Mouse (Mus musculus) liver, embryonic 12.5 days (tissue): Measurements from ENCODE around the gene Fbxo44. TPM values are rescaled to one million over a fixed set of nuclear protein-coding genes. Genes with fewer than 3 reads are reported as not detected.

Experiments used
- ATAC-seq: fragments of 200-750 bp; cut with Nextera tagmentation; 2 replicates; pipeline ENCODE4 v1.8.0; 2017; ENCODE audit warnings: moderate number of reproducible peaks, mild to moderate bottlenecking, moderate library complexity
- H3K27ac ChIP-seq: fragments of 300-500 bp; sonication (generic); 2 replicates; pipeline ENCODE4 v1.5.1; 2016; ENCODE audit warnings: mild to moderate bottlenecking
- H3K27me3 ChIP-seq: fragments of 300-500 bp; sonication (generic); replicated peaks from 2 replicates; pipeline ENCODE4 v1.6.1; 2016; ENCODE audit warnings: mild to moderate bottlenecking, moderate library complexity
- H3K36me3 ChIP-seq: fragments of 300-500 bp; sonication (generic); 2 replicates; pipeline ENCODE4 v1.6.1; 2016; ENCODE audit warnings: mild to moderate bottlenecking, moderate library complexity
- H3K4me1 ChIP-seq: fragments of 300-500 bp; sonication (generic); 2 replicates; pipeline ENCODE4 v1.6.1; 2016
- H3K4me2 ChIP-seq: fragments of 300-500 bp; sonication (generic); 2 replicates; pipeline ENCODE4 v1.6.1; 2016; ENCODE audit warnings: mild to moderate bottlenecking, moderate library complexity
- H3K4me3 ChIP-seq: fragments of 300-500 bp; sonication (generic); 2 replicates; pipeline ENCODE4 v1.5.1; 2016; ENCODE audit warnings: mild to moderate bottlenecking, moderate library complexity
- H3K9ac ChIP-seq: fragments of 300-500 bp; sonication (generic); 2 replicates; pipeline ENCODE4 v1.6.1; 2016; ENCODE audit warnings: mild to moderate bottlenecking, moderate library complexity
- H3K9me3 ChIP-seq: fragments of 300-500 bp; sonication (generic); replicated peaks from 2 replicates; pipeline ENCODE4 v1.6.1; 2016; ENCODE audit warnings: mild to moderate bottlenecking, moderate library complexity
- WGBS: fragments of 180-500 bp; shearing (Covaris S2); methylation state at CpG from one replicate; pipeline ENCODE4 v1.1.7; 2016; ENCODE audit not compliant: insufficient replicate concordance; 5-methylcytosine and 5-hydroxymethylcytosine counted together
- microRNA-seq: library from miRNA; unstranded; fragments of <30 nt; microRNA quantifications from one replicate; pipeline ENCODE4, GENCODE M21; 2017
- polyA plus RNA-seq: library from polyadenylated mRNA; unstranded; fragments of >200 nt; fragmentation: Nextera tagmentation; extraction: Ambion mirVana; gene quantifications from 2 replicates; pipeline ENCODE4 v1.2.1, GENCODE M21; 2016

The Fbxo44 gene
- polyA plus RNA-seq, 1 experiment from 2014 or later = 1.7 TPM

GRCm38 (mm10) chr4:148107621-148108291, 52.5 kb downstream of the Fbxo44 start:
- ATAC-seq = peak; percentile 17; the same call in 1 of the 2 replicates
- peaks cover 5% of the 10 kb centered on the region; the same call in 1 of the 2 replicates for H3K4me1 ChIP-seq
- peaks cover 18% of the 10 kb centered on the region for H3K27me3 ChIP-seq
- H3K9ac ChIP-seq = no peak overlapping the region
- H3K4me2 ChIP-seq = no peak overlapping the region
- H3K9me3 ChIP-seq = no peaks in the 10 kb centered on the region
- no peak overlapping the region for H3K4me3 ChIP-seq
- WGBS = 45% methylated on average over 22 of the region's 22 CpGs
- no peak overlapping the region for H3K27ac ChIP-seq
- no peaks in the 10 kb centered on the region for H3K36me3 ChIP-seq

- Histone ChIP-seq H3K27me3 (peaks cover 27% of the 10 kb centered on the region), H3K9ac (no peak overlapping the region), H3K9me3 (no peaks in the 10 kb centered on the region), H3K36me3 (no peaks in the 10 kb centered on the region), H3K27ac (no peak overlapping the region), H3K4me2 (no peak overlapping the region), H3K4me3 (no peak overlapping the region), H3K4me1 (peaks cover 7% of the 10 kb centered on the region; the same call in 1 of the 2 replicates)
- 73% methylated on average over 3 of the region's 3 CpGs for WGBS
- no peak for ATAC-seq
Observed at GRCm38 (mm10) chr4:148104146-148104545, 56.1 kb downstream of the Fbxo44 start.

Small RNA genes within 50 kb of the gene (microRNA-seq; reads per million reads assigned to microRNA genes)
- not detected for gene Mir7022

Other genes starting within 250 kb of the Fbxo44 start
- 26.4 TPM in 2 replicates for gene Plod1, start 223.7 kb downstream of the Fbxo44 start, polyA plus RNA-seq
- 19.1 and 21.0 TPM in 2 replicates for gene 2510039O18Rik, start 219.6 kb downstream of the Fbxo44 start, polyA plus RNA-seq
- not detected in 2 replicates for gene Nppb, start 174.7 kb downstream of the Fbxo44 start, polyA plus RNA-seq
- 1.3 and 2.0 TPM in 2 replicates for gene Nppa, start 159.8 kb downstream of the Fbxo44 start, polyA plus RNA-seq
- 2.1 and 2.4 TPM in 2 replicates for gene Clcn6, start 121.7 kb downstream of the Fbxo44 start, polyA plus RNA-seq
- 14.0 and 14.7 TPM in 2 replicates for gene Mthfr, start 121.4 kb downstream of the Fbxo44 start, polyA plus RNA-seq
- 12.3 and 12.5 TPM in 2 replicates for gene Agtrap, start 72.5 kb downstream of the Fbxo44 start, polyA plus RNA-seq
- gene Mad2l2, start 30.1 kb downstream of the Fbxo44 start, polyA plus RNA-seq = 24.2 and 25.5 TPM in 2 replicates
- 0.08 TPM in 2 replicates for gene Draxin, start 29.8 kb downstream of the Fbxo44 start, polyA plus RNA-seq
- 20.5 and 28.7 TPM in 2 replicates for gene Fbxo6, start 8.3 kb downstream of the Fbxo44 start, polyA plus RNA-seq
- 0.43 and 0.50 TPM in 2 replicates for gene Fbxo2, start 139 bp upstream of the Fbxo44 start, polyA plus RNA-seq
- 0.07 and 0.11 TPM in 2 replicates for gene Disp3, start 127.5 kb upstream of the Fbxo44 start, polyA plus RNA-seq